Mouse (Mus musculus): ENCODE data around the gene Ppp1ca.

The Ppp1ca gene

DNA sequence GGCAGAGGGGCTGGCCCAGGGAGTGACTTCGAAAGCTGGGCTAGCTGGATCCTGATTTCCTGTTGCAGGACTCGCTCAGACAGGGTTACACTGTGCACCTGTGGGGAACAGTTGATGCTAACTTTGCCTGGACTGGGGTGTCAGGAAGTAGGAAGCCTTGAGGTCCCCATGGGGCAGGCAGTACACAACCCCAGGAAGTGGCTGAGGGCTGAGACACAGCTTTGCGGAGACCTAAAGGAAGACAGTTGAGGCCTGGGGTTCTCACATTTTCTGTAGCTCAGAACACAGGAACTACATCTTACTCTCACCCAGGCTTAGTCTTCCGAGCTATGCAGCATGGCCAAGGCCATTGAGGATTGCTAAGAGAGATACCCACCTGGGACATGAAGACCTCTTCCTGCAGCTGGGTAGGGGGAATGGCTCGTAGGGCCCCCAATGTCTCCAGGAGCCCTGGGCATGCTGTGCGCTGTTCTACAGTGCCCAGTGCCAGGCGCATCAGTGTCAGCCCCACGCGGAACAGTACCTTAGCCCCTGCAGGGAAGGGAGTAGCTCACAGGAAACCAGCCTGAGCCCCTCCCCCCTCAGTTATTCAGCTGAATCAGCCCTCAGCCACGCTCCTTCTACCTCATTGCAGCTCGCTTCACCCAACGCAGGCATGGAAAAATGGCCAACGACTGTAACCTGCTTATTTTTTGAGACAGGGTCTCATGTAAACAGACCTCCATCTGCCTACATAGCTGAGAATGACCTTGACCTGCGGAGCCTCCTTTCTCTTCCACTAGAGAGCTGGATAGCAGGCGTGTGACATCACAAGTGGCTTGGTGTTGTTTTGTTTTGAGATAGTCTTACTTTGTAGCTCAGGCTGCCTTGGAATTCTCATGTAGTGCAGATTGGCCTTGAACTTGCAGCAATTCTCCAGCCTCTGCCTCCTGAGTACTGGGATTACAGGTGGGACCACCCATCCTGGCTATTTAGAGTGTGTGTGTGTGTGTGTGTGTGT lies 6.6 kb upstream of the Ppp1ca start:
- DNase-seq (ENCODE audit: low read depth, low spot score): no peak

DNA sequence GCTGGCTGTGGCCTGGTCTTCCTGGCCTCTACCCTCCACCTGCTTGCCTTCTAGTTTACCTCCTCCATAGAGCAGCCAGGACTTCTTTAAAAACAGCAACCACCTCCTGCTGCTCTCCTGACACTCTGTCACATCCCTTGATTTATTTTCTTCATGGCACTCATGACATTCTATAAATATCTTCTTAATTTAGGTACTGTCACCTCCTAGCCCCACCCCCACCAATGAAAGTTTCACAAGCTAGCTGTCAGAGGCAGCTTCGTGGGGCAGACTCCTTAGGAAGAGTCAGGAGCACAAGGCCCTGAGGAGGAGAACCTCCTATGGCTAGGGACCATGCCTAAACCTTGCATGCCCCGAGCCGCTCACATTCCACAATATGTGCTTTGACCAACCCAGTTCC lies 4.6 kb upstream of the Ppp1ca start:
- no peak for DNase-seq (ENCODE audit: low read depth, low spot score)

DNA sequence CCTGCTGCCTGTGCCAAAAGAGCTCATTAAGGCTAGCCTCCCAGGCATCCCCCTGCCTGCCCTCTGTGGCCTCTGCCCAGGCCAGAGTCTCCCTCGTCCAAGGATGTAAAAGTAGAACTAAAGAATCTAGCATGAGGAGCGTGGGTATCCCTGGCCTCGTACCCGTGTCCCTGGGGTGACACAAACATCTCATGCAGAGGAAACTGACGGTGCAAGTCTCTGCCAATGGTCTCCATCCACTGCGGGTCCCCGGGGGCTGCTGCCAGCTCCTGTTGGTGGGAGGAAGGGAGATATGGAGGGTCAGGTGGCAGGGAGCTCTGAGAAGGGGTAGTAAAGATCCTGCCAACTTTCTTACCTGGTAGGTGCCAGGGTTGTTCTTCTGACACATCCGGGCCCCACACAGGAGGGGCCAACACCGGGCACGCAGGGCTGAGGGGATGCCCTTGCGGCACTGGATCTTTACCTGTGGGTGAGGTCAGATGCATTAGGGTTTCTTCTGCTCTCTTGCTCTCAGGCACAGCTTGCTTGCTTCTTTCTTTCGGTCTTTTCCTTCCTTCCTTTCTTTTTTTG lies 2.7 kb upstream of the Ppp1ca start:
- DNase-seq (ENCODE audit: low read depth, low spot score): no peak

DNA sequence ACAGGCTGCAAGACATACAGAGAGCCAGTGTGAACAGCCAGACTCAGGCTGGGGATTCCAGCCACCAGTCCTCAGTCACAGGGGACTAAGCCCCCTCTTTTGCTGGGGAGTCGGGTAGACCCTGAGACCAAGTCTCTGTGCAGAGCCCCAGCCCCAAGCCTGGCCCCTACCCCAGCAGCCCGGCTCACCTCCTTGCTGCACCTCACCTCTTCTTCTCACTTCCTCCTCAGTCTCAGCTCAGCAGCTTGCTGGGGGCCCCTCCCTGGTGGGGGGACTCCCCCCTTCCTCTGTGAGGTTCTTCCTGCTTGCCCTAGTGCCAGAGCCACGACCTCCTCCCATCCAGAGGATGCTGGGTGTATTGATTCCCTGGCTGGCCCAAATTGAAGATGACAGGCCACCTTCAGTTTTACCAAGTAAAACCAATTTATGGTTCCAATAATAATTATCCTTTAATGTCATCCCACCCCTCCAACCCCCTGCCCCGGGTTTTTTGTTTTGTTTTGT lies 982 bp upstream of the Ppp1ca start, which contains the start of gene Tbc1d10c:
TSS of gene Tbc1d10c (minus strand) at position 454 of the 504 bp plus-strand sequence.
- no peak for DNase-seq (ENCODE audit: low read depth, low spot score)

DNA sequence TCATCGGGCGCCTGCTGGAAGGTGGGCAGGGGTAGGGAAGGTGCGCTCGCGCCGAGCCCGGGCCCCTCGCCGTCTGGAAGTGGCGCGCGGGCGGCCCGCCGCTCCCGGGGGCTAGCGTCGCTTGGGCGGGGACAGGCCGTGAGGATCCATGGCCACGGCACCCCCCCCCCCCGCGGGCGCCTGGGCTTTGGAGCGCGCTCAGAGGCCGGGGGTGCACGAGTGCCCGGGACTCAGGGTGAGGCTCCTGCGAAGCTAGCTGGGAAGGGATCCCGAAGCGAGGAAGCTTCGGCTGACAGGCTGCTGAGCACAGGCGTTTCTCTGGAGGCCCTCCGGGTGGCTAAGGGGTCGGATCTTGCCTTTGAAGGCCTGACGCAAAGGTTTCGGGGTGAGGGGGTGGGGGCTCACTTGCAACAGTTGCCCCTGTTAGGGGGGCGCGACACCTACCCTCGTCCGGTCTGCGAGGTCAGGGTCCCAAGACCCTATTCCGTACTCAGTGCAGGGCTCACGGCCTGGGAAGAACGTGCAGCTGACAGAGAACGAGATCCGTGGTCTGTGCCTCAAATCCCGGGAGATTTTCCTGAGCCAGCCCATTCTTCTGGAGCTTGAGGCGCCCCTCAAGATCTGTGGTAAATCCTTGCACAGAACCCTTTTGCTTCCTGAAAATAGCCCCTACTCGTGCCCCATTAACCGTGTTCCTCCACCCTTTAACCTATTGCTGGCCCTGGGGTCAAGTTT lies 553 bp downstream of the Ppp1ca start:
- DNase-seq (ENCODE audit: low read depth, low spot score): no peak

DNA sequence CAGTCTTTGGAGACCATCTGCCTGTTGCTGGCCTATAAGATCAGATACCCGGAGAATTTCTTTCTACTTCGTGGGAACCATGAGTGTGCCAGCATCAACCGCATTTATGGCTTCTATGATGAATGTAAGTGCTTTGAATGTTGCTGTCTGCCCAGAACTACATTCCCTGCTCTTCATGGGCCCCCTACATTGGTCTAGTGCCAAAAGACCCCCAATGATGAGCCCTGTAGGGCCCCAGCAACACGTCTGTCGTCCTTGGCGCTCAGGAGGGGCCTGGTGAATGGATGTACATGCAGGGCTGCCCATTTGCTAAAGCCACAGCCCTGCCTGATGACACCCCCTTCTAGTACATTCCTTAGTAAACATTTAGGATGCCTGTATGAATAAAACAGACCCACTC lies 1.3 kb downstream of the Ppp1ca start:
- no peak for DNase-seq (ENCODE audit: low read depth, low spot score)

DNA sequence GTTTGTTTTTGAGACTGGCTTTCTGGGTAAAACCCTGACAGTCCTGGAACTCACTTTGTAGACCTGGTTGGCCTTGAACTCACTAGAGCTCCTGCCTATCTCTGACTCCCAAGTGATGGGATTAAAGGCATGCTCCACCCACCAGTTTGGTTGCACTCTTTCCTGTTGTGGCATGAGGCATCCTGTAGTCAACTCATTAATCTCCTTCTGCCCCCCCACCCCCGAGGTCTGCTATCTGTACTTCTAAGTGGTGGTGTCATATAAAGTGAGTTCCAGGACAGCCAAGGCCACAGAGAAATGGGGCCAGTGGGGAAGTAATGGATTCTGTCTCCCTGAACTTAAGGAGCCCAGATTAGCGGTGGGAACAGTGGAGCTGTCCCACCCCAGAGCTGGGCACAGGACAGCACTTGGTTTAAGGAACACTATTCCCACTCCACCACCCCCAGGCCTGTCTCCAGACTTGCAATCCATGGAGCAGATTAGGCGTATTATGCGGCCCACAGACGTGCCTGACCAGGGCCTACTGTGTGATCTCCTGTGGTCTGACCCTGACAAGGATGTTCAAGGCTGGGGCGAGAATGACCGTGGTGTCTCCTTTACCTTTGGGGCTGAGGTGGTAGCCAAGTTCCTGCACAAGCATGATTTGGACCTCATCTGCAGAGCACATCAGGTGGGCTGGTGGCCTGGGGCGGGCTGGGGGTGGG lies 2.3 kb downstream of the Ppp1ca start:
- DNase-seq (ENCODE audit: low read depth, low spot score): no peak

DNA sequence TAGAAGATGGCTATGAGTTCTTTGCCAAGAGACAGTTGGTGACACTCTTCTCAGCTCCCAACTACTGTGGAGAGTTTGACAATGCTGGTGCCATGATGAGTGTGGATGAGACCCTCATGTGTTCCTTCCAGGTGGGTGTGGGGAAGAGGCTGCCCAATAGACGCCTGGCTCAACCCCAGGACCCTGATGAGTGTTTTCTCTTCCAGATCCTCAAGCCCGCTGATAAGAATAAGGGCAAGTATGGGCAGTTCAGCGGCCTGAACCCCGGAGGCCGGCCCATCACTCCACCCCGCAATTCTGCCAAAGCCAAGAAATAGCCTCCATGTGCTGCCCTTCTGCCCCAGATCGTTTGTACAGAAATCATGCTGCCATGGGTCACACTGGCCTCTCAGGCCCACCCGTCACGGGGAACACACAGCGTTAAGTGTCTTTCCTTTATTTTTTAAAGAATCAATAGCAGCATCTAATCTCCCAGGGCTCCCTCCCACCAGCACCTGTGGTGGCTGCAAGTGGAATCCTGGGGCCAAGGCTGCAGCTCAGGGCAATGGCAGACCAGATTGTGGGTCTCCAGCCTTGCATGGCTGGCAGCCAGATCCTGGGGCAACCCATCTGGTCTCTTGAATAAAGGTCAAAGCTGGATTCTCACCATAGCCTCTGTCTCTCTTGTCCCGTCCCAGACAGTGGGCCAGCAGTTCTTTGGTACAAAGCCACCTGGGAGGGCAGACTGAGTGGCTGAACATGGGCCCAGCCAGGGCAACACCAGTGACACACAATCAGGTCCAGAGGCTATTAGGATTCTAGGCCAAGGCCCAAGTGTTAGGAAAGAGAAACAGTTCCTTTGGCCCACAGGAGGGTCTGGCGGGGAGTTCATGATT lies 3.1 kb downstream of the Ppp1ca start:
- DNase-seq (ENCODE audit: low read depth, low spot score): no peak

DNA sequence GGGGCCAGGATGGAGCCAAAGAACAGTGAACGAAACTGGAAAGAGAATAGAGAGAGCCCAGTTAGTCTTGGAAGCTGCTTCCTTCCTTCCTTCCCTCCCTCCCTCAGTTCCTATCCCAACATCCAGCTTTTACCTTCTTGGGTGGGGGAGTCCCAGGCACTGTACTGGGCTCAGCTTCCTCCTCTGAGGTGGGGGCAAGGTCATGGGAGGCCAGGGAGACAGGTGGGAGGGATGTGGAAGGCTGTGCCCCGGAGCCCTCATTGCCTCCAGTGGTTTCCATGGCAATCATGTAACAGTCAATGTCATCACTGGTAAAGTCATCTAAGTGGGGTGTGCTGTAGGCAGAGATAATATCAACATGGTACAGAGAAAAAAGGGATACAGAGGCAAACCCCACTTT lies 4.2 kb downstream of the Ppp1ca start:
- no peak for DNase-seq (ENCODE audit: low read depth, low spot score)

DNA sequence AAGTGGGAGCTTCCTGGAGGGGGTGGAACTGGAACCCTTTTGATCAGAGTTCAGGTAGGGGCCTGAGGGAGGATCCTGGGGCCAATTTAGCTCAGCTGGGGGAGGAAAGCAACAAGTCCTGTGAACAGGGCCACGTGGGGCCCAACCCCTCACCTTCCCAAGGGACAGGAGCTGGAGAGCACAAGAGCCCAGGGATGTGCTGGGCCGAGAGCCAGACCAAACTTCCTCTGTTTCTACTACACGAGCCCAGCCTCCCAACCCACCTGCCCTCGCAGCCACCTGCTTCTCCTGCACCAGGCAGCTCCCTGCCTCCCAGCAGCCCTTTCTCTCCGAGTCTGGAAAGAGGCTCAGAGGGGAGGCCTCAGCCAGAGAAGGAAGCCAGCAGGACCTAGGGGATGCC lies 4.7 kb downstream of the Ppp1ca start:
- DNase-seq (ENCODE audit: low read depth, low spot score): no peak

DNA sequence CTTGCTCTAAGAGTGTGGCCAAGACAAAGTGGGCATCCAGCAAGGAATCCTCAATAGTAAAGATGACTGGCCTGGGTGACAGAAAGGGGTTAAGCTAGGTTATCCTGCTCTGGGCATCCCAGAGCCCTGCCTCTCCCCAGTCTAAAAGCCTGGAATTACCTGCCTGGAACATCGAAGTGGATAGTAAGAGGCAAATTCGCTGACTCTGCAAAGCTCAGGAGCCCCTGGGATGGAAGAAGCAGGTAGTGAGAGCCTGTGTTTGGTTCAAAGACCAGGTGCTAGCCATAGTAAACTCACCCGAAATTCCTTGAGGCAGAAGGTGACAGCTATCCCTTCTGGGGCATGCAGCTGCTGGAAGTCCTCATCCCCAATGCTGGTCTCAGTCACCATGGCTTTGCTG lies 5.3 kb downstream of the Ppp1ca start:
- no peak for DNase-seq (ENCODE audit: low read depth, low spot score)

DNA sequence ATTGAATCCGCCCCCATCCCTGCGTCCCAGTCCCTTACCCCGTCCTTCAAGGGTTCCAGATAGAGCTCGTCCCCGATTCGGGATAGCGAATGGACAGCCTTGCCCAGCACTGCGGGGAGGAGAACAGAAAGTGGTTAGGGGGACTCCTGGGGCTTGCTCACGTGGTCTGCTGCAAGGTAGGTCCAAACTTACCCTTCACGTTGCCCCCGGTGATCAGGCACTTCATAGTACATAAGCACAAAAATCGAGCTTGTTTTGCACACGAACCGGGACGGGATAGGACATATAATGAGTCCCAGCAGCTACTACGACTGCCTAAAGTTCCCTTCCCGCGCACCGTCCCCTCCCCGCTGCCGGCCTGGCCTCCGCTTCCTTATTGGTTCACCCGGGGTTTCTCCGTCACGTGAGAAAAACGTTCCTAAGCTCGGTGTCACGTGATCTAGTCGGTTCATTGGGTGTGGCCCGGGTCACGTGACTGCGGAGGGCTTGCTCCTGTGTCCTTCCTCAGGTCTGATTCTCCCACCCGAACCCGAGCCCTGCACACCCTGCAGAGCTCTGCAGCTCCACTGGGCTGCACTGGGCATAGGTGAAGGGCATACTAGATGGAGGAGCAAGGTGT lies 9.5 kb downstream of the Ppp1ca start, which contains the start of gene Rad9a:
TSS of gene Rad9a (minus strand) at position 372 of the 619 bp plus-strand sequence.
- DNase-seq (ENCODE audit: low read depth, low spot score): peak; percentile 89

DNA sequence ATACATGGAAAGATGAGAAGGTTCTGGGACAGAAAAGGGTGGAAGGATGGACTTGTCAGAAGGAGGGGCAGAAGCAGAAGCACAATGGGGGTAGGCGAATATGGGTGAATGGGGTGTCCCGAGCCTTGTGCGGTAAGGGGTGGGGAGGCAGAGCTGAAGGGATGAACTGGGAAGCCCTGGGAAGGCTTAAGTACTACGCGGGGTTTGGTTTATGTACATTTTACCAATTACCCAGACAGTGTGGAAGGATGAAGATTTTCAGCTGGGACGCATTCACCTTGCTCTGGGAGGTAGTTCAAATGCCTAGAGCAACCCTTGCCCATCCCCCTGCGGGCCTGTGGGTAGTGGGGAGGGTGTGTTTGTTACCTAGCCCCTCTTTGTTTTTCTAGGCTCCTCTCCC lies 10.3 kb downstream of the Ppp1ca start:
- DNase-seq (ENCODE audit: low read depth, low spot score): no peak

DNA sequence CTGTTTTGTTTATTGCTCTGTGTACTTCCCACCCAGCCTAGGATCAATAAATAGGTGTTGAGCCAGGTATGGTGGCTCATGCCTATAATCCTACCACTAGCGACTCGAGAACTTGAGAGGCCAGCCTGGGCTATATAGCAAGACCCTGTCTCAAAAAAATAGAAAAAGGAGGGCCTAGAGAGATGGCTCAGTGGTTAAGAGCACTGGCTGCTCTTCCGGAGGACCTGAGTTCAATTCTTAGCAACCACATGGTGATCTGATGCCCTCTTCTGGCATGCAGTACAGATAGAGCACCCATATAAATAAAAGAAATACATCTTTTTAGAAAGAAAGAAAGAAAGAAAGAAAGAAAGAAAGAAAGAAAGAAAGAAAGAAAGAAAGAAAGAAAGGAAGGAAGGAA lies 11.3 kb downstream of the Ppp1ca start:
- no peak for DNase-seq (ENCODE audit: low read depth, low spot score)

DNA sequence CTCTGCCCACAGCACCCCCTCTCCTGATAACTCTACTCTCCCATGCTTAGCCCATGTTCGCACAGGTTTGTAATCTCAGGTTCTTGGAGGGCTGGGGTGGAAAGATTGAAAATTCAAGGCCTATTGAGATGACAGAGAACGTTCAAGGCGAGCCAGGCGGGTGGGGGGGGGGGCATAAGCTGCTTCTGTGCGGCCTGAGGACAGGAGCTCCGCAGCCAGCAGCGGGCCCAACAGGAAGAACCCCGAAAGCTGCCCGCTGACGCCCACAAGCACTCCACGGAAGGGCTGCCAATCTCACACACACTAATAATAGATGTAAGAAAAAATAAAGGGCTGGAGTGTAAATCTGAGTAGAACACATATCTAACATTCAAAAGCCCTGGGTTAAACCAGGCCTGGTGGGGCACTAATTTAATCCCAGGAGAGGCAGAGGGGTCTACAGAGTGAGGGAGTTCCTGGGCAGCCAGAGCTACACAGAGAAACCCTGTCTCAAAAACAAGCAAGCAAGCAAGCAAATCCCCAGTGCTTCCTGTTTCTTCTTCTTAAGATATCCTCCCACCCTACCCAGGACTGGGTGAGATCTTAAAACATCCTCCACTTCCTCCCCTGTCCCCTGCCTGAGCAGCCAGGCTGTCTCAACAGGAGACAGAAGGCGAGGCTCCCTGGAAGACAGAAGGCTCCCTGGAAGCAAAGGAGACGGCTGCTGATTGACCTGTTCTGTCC lies 11.9 kb downstream of the Ppp1ca start:
- DNase-seq (ENCODE audit: low read depth, low spot score): no peak

DNA sequence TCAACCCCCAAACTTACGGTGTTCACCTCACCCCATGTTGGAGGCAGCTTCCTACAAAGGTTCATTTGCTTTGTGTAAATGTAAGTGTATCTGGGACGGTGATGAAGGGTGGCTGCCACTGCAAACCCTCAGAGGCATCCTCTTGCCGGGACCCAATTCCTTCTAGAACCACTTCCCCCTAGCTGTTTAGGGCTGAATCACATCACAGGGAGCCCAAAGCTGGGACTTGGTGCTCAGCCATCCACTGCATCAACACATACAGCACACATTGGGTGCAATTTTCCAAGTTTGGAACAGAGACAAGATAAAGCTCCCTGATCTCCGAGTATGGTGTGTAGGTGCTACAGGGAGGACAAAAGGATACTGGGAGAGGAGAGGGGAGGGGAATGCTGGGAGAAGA lies 13.0 kb downstream of the Ppp1ca start:
- no peak for DNase-seq (ENCODE audit: low read depth, low spot score)

DNA sequence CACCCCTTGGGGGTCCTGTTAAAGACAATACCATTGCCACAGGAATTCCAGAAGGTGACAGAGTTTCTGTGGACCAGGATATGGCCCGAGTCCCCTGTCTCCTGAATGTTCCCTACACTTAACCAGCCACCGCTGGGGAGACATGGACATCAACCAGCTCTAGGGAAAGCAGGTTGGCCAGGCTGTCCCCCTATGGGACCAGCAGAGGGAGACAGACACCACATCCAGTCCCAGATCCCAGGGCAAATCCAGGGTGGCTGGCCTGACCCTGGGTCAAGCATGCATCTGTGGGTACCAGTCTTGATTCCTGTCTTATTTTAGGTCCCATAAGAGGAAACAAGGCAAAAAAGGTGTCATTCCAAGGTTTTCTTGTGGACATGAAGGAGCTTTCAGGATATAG lies 15.1 kb downstream of the Ppp1ca start:
- peak; percentile 56 for DNase-seq (ENCODE audit: low read depth, low spot score)

DNA sequence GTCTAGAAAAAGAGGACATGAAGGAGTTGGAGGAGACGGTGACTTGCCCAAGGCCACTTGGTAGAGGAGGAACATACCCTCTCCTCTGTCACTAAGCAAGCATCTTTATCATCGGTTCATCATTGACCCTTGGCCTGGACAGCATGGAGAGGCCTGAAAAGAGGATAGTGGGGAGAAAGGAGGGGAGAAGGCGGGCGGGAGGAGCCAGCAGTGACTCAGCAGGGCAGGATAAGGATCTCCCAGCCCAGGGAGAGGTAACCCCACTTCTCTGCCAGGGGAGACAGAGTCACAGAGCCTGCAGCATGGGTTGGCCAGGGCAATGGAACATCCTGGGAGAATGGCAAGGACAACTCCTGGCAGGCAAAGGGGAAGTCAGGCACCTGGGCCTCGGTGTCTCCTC lies 16.7 kb downstream of the Ppp1ca start:
- no peak for DNase-seq (ENCODE audit: low read depth, low spot score)

DNA sequence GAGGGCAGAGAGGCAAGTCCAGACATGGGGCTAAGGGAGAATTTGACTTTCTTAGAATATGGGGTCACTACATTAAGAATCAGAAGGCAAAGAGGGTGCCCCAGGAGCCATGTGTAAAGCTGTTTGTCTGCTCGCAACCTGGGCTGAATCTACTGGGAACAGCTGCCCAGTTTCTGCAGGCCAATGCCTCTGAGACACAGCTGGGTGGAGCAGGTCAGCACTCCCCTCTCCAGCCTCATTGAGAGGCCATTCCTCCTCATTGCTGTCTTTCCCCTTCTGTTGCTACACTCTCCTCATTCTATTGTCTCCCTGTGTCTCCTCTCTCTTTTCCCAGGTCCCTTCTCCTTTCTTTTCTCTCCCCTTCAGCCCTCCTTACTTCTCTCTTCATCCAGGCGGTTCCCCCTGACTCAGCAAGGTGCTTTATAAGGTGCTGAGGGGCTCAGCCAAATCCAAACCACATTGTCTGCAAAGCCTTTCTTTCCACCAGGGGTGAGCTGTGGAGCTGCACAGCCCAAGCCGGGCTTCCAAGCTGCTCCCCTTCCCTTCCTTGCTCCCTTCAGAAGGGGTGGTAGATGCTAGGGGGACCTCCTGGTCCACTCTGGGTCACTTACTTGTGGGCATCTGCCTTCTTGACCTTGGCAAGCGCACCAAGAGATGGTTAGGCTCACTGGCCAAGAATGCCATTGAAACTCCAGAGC lies 20.2 kb downstream of the Ppp1ca start:
- DNase-seq (ENCODE audit: low read depth, low spot score): no peak

Measured in retina, adult 2 months (tissue).